Mouse (Mus musculus) heart, postnatal 0 days (tissue): ENCODE results near the gene Flt3. TPM values are rescaled to one million over a fixed set of nuclear protein-coding genes. Genes with fewer than 3 reads are reported as not detected.

ENCODE experiments used
- ATAC-seq: fragments of 200-750 bp; cut with Nextera tagmentation; 2 replicates; pipeline ENCODE4 v1.8.0; 2017; ENCODE audit warnings: low read depth, moderate number of reproducible peaks, moderate library complexity; ENCODE audit not compliant: insufficient read depth
- DNase-seq: peaks from one replicate; pipeline ENCODE4 v3.0.0-alpha.2; 2016; ENCODE audit warnings: low spot score
- H3K27ac ChIP-seq: fragments of 300-500 bp; sonication (generic); 2 replicates; pipeline ENCODE4 v1.5.1; 2014; ENCODE audit warnings: low read depth, mild to moderate bottlenecking
- H3K27me3 ChIP-seq: fragments of 300-500 bp; sonication (generic); 2 replicates; pipeline ENCODE4 v1.6.1; 2014; ENCODE audit warnings: low read length, mixed read lengths; ENCODE audit not compliant: control insufficient read depth, insufficient read depth
- H3K36me3 ChIP-seq: fragments of 300-500 bp; sonication (generic); replicated peaks from 2 replicates; pipeline ENCODE4 v1.6.1; 2014; ENCODE audit warnings: low read length, mixed read lengths; ENCODE audit not compliant: control insufficient read depth, insufficient read depth
- H3K4me1 ChIP-seq: fragments of 300-500 bp; sonication (generic); 2 replicates; pipeline ENCODE4 v1.6.1; 2014; ENCODE audit warnings: antibody characterized with exemption; ENCODE audit not compliant: control insufficient read depth, insufficient read depth
- H3K4me2 ChIP-seq: fragments of 300-500 bp; sonication (generic); 2 replicates; pipeline ENCODE4 v1.6.1; 2014; ENCODE audit warnings: low read depth, mild to moderate bottlenecking, low read length, moderate library complexity
- H3K4me3 ChIP-seq: fragments of 300-500 bp; sonication (generic); 2 replicates; pipeline ENCODE4 v1.5.1; 2014; ENCODE audit warnings: low read depth, low read length
- H3K9ac ChIP-seq: fragments of 300-500 bp; sonication (generic); replicated peaks from 2 replicates; pipeline ENCODE4 v1.6.1; 2014; ENCODE audit warnings: low read depth, low read length, mixed read lengths
- H3K9me3 ChIP-seq: fragments of 300-500 bp; sonication (generic); replicated peaks from 2 replicates; pipeline ENCODE4 v1.6.1; 2016; ENCODE audit warnings: low read length; ENCODE audit not compliant: control insufficient read depth
- CTCF ChIP-seq: IDR thresholded peaks from 2 replicates; pipeline ENCODE4 v1.5.1; 2016; ENCODE audit warnings: antibody characterized with exemption, control low read depth, low read depth
- EP300 ChIP-seq: IDR thresholded peaks from 2 replicates; pipeline ENCODE4 v1.6.1; 2016; ENCODE audit warnings: antibody characterized with exemption, low read depth
- WGBS: fragments of 180-500 bp; shearing (Covaris S2); extraction: QIAGEN DNeasy Blood & Tissue Kit; methylation state at CpG from one replicate; pipeline ENCODE4 v1.1.7; 2014; 5-methylcytosine and 5-hydroxymethylcytosine counted together
- polyA plus RNA-seq: library from polyadenylated mRNA; unstranded; fragments of >200 nt; fragmentation: Nextera tagmentation; extraction: Ambion mirVana; gene quantifications from 2 replicates; pipeline ENCODE4 v1.2.1, GENCODE M21; 2015
- total RNA-seq: library from RNA; depleted of rRNA; stranded (reverse); fragments of >200 nt; gene quantifications from 2 replicates; pipeline ENCODE4 v1.2.3, GENCODE M21; 2014; ENCODE audit warnings: low replicate concordance

Gene Flt3
- total and polyA plus RNA-seq, 2 experiments from 2014 or later, result 0.05 TPM; not detected in 1

DNA sequence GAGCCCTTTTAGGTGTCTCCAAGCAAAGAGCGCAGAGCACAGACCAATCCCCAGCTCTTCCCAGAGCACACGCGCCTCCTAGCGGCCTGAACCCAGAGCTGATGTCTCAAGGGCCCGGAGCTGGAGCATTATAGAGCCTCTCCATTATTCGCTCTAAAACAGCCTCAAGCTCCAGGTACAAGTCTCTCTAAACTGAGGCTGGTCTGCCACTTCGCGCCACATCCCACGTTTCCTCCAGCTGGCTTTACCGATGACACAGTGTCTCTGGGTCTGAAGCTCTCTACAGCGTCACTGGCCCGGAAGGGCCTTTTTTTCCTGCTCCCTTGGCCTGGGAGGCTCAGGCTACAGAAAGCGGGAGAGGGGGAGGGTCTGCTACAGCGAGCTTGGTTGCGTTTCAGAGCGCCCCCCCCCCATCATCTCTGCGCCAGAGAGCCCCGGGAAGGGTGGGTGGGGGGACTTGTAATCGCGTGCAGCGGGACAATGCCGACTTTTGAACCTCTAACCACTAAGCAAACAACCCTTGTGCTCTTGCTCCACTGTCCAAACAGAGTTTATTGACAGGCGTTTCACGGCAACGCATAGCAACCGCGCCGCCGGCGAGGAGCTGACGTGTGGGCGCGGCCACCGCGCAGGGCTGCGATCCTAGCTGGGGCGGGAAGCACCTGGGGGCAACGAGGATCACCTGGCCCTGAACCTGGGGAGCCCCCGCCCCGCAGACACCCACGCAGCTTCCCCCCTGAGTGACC is 100.9 kb downstream of the Flt3 start:
- H3K4me2 ChIP-seq, result peak overlapping the region; percentile 38
- H3K36me3 ChIP-seq, result no peaks in the 10 kb centered on the region
- H3K27me3 ChIP-seq, result peaks cover 97% of the 10 kb centered on the region
- H3K4me1 ChIP-seq, result peaks cover 8% of the 10 kb centered on the region; the same call in 1 of the 2 replicates
- WGBS, result under 1% methylated on average over 40 of the region's 41 CpGs
- H3K9ac ChIP-seq, result no peak overlapping the region
- no peak for TF ChIP-seq EP300
- TF ChIP-seq CTCF, result peak; percentile 57
- ATAC-seq, result peak; percentile 67; the same call in 1 of the 2 replicates
- no peak overlapping the region for H3K27ac ChIP-seq
- peak overlapping the region; percentile 33 for H3K4me3 ChIP-seq
- DNase-seq, result no peak
- H3K9me3 ChIP-seq, result no peaks in the 10 kb centered on the region

DNA sequence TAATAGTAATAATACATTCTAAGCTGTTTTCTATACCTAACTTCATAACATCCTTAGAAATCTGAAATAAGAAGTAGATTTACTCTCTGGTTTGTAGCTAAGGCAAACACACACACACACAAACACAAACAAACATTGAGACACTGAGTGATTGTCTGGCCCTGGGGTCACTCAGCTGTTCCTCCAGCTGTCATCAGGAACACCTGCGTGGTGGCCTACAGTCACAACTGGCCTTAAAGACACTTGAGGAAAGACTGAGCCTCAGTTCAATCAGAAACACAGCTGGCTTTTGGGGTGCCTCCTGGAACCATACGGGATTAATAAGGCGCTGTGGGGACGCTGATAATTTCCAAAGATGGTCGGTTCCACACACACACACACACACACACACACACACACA is 103.0 kb downstream of the Flt3 start:
- peaks cover 11% of the 10 kb centered on the region; the same call in 1 of the 2 replicates for H3K4me1 ChIP-seq
- no peak overlapping the region for H3K4me2 ChIP-seq
- H3K9ac ChIP-seq, result no peak overlapping the region
- no peak overlapping the region for H3K4me3 ChIP-seq
- H3K27ac ChIP-seq, result no peak overlapping the region
- no peak for ATAC-seq
- no peak for DNase-seq
- WGBS, result 61% methylated on average over 5 of the region's 5 CpGs
- TF ChIP-seq CTCF (no peak), EP300 (no peak)
- H3K9me3 ChIP-seq, result no peaks in the 10 kb centered on the region
- H3K36me3 ChIP-seq, result no peaks in the 10 kb centered on the region
- H3K27me3 ChIP-seq, result peaks cover 97% of the 10 kb centered on the region

DNA sequence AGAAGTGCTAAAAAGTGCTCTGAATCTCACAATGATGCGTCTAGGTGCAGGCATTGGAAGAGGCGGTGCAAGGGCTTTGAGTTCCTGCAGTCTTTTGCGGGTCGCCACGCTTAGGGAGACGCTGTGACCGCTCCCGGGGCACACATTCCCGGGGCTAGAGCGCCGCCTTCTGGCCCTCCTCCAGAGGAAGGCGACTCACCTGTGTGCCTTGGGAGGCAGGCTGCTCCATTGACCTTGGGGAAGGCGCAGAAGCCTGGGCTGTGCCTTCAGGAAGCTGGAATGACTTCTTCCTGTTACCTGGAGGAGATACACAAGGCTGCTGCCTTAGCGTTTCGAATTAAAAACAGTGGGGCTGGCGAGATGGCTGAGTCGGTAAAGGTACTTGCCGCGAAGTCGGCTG is 106.2 kb downstream of the Flt3 start:
- H3K4me2 ChIP-seq, result no peak overlapping the region
- H3K36me3 ChIP-seq, result no peaks in the 10 kb centered on the region
- H3K27ac ChIP-seq, result no peak overlapping the region
- H3K27me3 ChIP-seq, result peaks cover 73% of the 10 kb centered on the region
- H3K4me1 ChIP-seq, result 0 out of 2 replicates have a peak, but pooled peaks cover 4% of the 10 kb centered on the region
- 12% methylated on average over 20 of the region's 20 CpGs for WGBS
- no peak for ATAC-seq
- no peaks in the 10 kb centered on the region for H3K9me3 ChIP-seq
- DNase-seq, result no peak
- no peak overlapping the region for H3K4me3 ChIP-seq
- no peak; the same call in 1 of the 2 replicates for TF ChIP-seq CTCF
- TF ChIP-seq EP300, result no peak
- H3K9ac ChIP-seq, result no peak overlapping the region

DNA sequence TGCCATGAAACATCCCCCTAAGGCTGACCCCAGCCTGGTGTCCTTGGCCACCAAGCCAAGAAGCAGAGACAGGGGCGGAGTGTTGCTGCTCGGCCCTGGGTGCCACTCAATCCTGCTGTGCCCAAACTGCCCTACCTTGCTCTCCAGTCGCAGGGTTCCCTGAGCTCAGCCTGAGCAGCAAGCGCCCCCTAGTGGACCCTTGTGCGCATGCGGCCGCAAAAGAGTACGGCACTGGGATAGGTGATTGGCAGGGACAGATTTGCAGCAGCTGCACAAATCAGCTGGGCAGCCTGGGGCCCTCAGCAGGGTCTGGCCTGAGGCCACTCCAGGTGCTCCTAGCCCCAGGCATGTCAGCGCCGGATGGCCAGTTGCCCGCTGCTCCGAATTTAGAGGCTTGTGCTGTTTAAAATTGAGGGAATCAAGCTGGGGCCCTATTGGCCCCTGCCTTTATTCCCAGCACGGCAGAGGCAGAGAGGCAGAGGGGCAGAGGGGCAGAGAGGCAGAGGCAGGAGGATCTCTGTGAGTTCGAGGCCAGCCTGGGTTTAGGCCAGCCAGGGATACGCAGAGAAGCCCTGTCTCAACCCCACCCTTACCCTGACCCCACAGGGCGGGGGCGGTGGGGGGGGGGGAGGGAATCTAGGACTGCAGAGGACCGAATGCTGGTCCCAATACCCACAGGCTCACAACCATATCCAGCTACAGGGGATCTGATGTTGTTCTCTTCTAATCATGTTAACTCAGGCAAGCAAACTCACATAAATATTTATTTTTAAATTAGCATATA is 107.0 kb downstream of the Flt3 start:
- Histone ChIP-seq H3K9me3 (no peaks in the 10 kb centered on the region), H3K9ac (no peak overlapping the region), H3K27me3 (peaks cover 65% of the 10 kb centered on the region), H3K4me3 (no peak overlapping the region), H3K4me2 (no peak overlapping the region), H3K4me1 (0 out of 2 replicates have a peak, but pooled peaks cover 4% of the 10 kb centered on the region), H3K36me3 (no peaks in the 10 kb centered on the region), H3K27ac (no peak overlapping the region)
- ATAC-seq (peak; percentile 60), DNase-seq (peak; percentile 62)
- no peak for TF ChIP-seq EP300
- TF ChIP-seq CTCF, result peak; percentile 88
- WGBS, result 17% methylated on average over 18 of the region's 18 CpGs

DNA sequence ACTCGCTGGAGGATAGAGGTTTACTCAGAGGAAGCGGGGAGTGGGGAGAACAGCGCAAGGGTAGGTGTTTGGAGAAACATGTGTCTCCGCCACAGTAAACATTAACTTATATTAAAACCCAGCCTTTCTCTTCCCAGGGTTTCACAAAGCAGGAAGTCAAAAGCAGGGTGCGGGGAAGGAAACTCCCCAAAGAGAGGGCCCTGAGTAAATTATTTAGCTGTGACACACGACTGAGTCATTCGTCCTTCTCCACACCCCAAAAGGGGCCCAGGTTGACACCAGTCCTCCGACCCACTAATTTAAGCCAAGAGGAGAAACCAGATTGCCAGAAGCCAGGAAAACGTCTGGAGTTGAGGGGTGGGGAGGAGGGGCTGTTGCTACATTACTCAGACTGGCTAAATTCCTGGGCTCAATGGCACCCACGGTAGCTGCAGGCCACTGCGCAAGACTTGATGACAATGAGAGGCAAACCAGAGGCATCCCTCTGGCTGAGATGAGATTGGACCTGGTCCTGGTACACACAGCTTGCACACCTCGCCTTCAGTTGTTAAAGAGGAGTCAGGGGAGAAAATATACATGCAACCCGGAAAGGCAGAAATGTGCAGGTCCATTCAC is 107.7 kb downstream of the Flt3 start:
- Histone ChIP-seq H3K27ac (no peak overlapping the region), H3K4me3 (no peak overlapping the region), H3K9me3 (no peaks in the 10 kb centered on the region), H3K4me1 (0 out of 2 replicates have a peak, but pooled peaks cover 4% of the 10 kb centered on the region), H3K27me3 (peaks cover 59% of the 10 kb centered on the region), H3K36me3 (no peaks in the 10 kb centered on the region), H3K4me2 (no peak overlapping the region), H3K9ac (no peak overlapping the region)
- no peak for ATAC-seq
- 22% methylated on average over 13 of the region's 13 CpGs for WGBS
- no peak for TF ChIP-seq EP300
- TF ChIP-seq CTCF, result no peak
- DNase-seq, result no peak
